Mouse (Mus musculus): ENCODE results near the gene Trub1. TPM values are rescaled to one million over a fixed set of nuclear protein-coding genes. Genes with fewer than 3 reads are reported as not detected.

The Trub1 gene
- polyA plus RNA-seq, 1 experiment from 2014 or later = 12.4 TPM

- Histone ChIP-seq H3K4me1 (replicated peaks) (peaks cover 31% of the 10 kb centered on the region), H3K4me3 (no peak overlapping the region)
- WGBS = 88% methylated on average over 15 of the region's 15 CpGs
Measured at GRCm38 (mm10) chr19:57472169-57472568, 19.5 kb downstream of the Trub1 start.

GRCm38 (mm10) chr19:57473301-57473700, 20.6 kb downstream of the Trub1 start:
- Histone ChIP-seq H3K4me2 (peak overlapping the region; percentile 34), H3K27ac (ENCODE audit: poor library complexity, severe bottlenecking) (no peak overlapping the region)
- peak; percentile 33; the same call in 1 of the 2 replicates for ATAC-seq (ENCODE audit: insufficient number of reproducible peaks, low FRiP score)

More at GRCm38 (mm10) chr19:57472169-57472568, 19.5 kb downstream of the Trub1 start:
- 0 out of 2 replicates have a peak, but pooled peaks cover 8% of the 10 kb centered on the region for H3K9me3 ChIP-seq (replicated peaks)
- no peak overlapping the region for H3K9ac ChIP-seq
- 0 out of 2 replicates have a peak, but pooled peaks cover 4% of the 10 kb centered on the region for H3K27me3 ChIP-seq (replicated peaks)
- ATAC-seq (ENCODE audit: insufficient number of reproducible peaks, low FRiP score) = no peak
- no peak overlapping the region for H3K27ac ChIP-seq (ENCODE audit: poor library complexity, severe bottlenecking)
- no peak overlapping the region for H3K4me2 ChIP-seq
- peaks cover 21% of the 10 kb centered on the region for H3K36me3 ChIP-seq

GRCm38 (mm10) chr19:57475298-57475697, 22.6 kb downstream of the Trub1 start:
- H3K4me1 ChIP-seq (replicated peaks) = peaks cover 35% of the 10 kb centered on the region
- ATAC-seq (ENCODE audit: insufficient number of reproducible peaks, low FRiP score) = no peak
- peaks cover 3% of the 10 kb centered on the region; the same call in 1 of the 2 replicates for H3K36me3 ChIP-seq
- 24% methylated on average over 4 of the region's 4 CpGs for WGBS
- H3K4me2 ChIP-seq = no peak overlapping the region
- no peak overlapping the region for H3K9ac ChIP-seq
- H3K27ac ChIP-seq (ENCODE audit: poor library complexity, severe bottlenecking) = no peak overlapping the region
- H3K9me3 ChIP-seq (replicated peaks) = no peaks in the 10 kb centered on the region
- H3K4me3 ChIP-seq = no peak overlapping the region
- H3K27me3 ChIP-seq (replicated peaks) = 0 out of 2 replicates have a peak, but pooled peaks cover 4% of the 10 kb centered on the region

More at GRCm38 (mm10) chr19:57473301-57473700, 20.6 kb downstream of the Trub1 start:
- 43% methylated on average over 16 of the region's 16 CpGs for WGBS
- 0 out of 2 replicates have a peak, but pooled peaks cover 8% of the 10 kb centered on the region for H3K9me3 ChIP-seq (replicated peaks)
- no peak overlapping the region for H3K9ac ChIP-seq
- H3K27me3 ChIP-seq (replicated peaks) = 0 out of 2 replicates have a peak, but pooled peaks cover 4% of the 10 kb centered on the region
- H3K36me3 ChIP-seq = peaks cover 18% of the 10 kb centered on the region
- H3K4me1 ChIP-seq (replicated peaks) = peaks cover 35% of the 10 kb centered on the region
- no peak overlapping the region for H3K4me3 ChIP-seq

GRCm38 (mm10) chr19:57477310-57477709, 24.6 kb downstream of the Trub1 start:
- WGBS = 45% methylated on average over 8 of the region's 8 CpGs
- H3K36me3 ChIP-seq = peaks cover 3% of the 10 kb centered on the region; the same call in 1 of the 2 replicates
- H3K4me1 ChIP-seq (replicated peaks) = peaks cover 35% of the 10 kb centered on the region
- no peaks in the 10 kb centered on the region for H3K9me3 ChIP-seq (replicated peaks)
- no peak overlapping the region for H3K4me3 ChIP-seq
- no peak overlapping the region for H3K4me2 ChIP-seq
- H3K27me3 ChIP-seq (replicated peaks) = 0 out of 2 replicates have a peak, but pooled peaks cover 4% of the 10 kb centered on the region
- ATAC-seq (ENCODE audit: insufficient number of reproducible peaks, low FRiP score) = no peak
- H3K27ac ChIP-seq (ENCODE audit: poor library complexity, severe bottlenecking) = no peak overlapping the region
- no peak overlapping the region for H3K9ac ChIP-seq

- WGBS = 80% methylated on average over 11 of the region's 11 CpGs
Measured at GRCm38 (mm10) chr19:57478056-57478455, 25.3 kb downstream of the Trub1 start.

GRCm38 (mm10) chr19:57479886-57480655, 27.4 kb downstream of the Trub1 start:
- Histone ChIP-seq H3K36me3 (peaks cover 13% of the 10 kb centered on the region), H3K27ac (ENCODE audit: poor library complexity, severe bottlenecking) (no peak overlapping the region), H3K9me3 (replicated peaks) (0 out of 2 replicates have a peak, but pooled peaks cover 8% of the 10 kb centered on the region), H3K4me1 (replicated peaks) (peaks cover 18% of the 10 kb centered on the region), H3K4me2 (no peak overlapping the region), H3K4me3 (no peak overlapping the region), H3K27me3 (replicated peaks) (0 out of 2 replicates have a peak, but pooled peaks cover 4% of the 10 kb centered on the region), H3K9ac (no peak overlapping the region)
- no peak for ATAC-seq (ENCODE audit: insufficient number of reproducible peaks, low FRiP score)
- WGBS = 77% methylated on average over 8 of the region's 8 CpGs

More at GRCm38 (mm10) chr19:57478056-57478455, 25.3 kb downstream of the Trub1 start:
- H3K27me3 ChIP-seq (replicated peaks) = 0 out of 2 replicates have a peak, but pooled peaks cover 4% of the 10 kb centered on the region
- H3K36me3 ChIP-seq = peaks cover 3% of the 10 kb centered on the region; the same call in 1 of the 2 replicates
- H3K4me3 ChIP-seq = no peak overlapping the region
- no peak overlapping the region for H3K4me2 ChIP-seq
- no peak overlapping the region for H3K27ac ChIP-seq (ENCODE audit: poor library complexity, severe bottlenecking)
- no peak overlapping the region for H3K9ac ChIP-seq
- no peak for ATAC-seq (ENCODE audit: insufficient number of reproducible peaks, low FRiP score)
- peaks cover 28% of the 10 kb centered on the region for H3K4me1 ChIP-seq (replicated peaks)
- no peaks in the 10 kb centered on the region for H3K9me3 ChIP-seq (replicated peaks)

GRCm38 (mm10) chr19:57481743-57482259, 29.1 kb downstream of the Trub1 start:
- no peaks in the 10 kb centered on the region for H3K27me3 ChIP-seq (replicated peaks)
- WGBS = 91% methylated on average over 6 of the region's 6 CpGs
- H3K4me3 ChIP-seq = no peak overlapping the region
- no peak overlapping the region for H3K27ac ChIP-seq (ENCODE audit: poor library complexity, severe bottlenecking)
- H3K4me1 ChIP-seq (replicated peaks) = peaks cover 5% of the 10 kb centered on the region; the same call in 1 of the 2 replicates
- H3K36me3 ChIP-seq = peaks cover 19% of the 10 kb centered on the region
- no peak overlapping the region for H3K9ac ChIP-seq
- peak; percentile 55 for ATAC-seq (ENCODE audit: insufficient number of reproducible peaks, low FRiP score)
- H3K4me2 ChIP-seq = no peak overlapping the region
- H3K9me3 ChIP-seq (replicated peaks) = 0 out of 2 replicates have a peak, but pooled peaks cover 8% of the 10 kb centered on the region

- H3K4me1 ChIP-seq (replicated peaks) = no peaks in the 10 kb centered on the region
- H3K4me3 ChIP-seq = no peak overlapping the region
- H3K36me3 ChIP-seq = peaks cover 25% of the 10 kb centered on the region
- no peak; the same call in 1 of the 2 replicates for ATAC-seq (ENCODE audit: insufficient number of reproducible peaks, low FRiP score)
- no peaks in the 10 kb centered on the region for H3K27me3 ChIP-seq (replicated peaks)
- no peak overlapping the region for H3K4me2 ChIP-seq
- H3K9ac ChIP-seq = no peak overlapping the region
- 0 out of 2 replicates have a peak, but pooled peaks cover 8% of the 10 kb centered on the region for H3K9me3 ChIP-seq (replicated peaks)
- H3K27ac ChIP-seq (ENCODE audit: poor library complexity, severe bottlenecking) = no peak overlapping the region
- WGBS = 74% methylated on average over 8 of the region's 8 CpGs
Measured at GRCm38 (mm10) chr19:57482815-57483214, 30.1 kb downstream of the Trub1 start.

GRCm38 (mm10) chr19:57487051-57487658, 34.4 kb downstream of the Trub1 start:
- H3K4me2 ChIP-seq = no peak overlapping the region
- H3K27me3 ChIP-seq (replicated peaks) = no peaks in the 10 kb centered on the region

GRCm38 (mm10) chr19:57489527-57489926, 36.8 kb downstream of the Trub1 start:
- Histone ChIP-seq H3K9ac (no peak overlapping the region), H3K9me3 (replicated peaks) (no peaks in the 10 kb centered on the region)
- WGBS = 81% methylated on average over 7 of the region's 7 CpGs

More at GRCm38 (mm10) chr19:57487051-57487658, 34.4 kb downstream of the Trub1 start:
- H3K4me3 ChIP-seq = no peak overlapping the region
- H3K9ac ChIP-seq = no peak overlapping the region
- 83% methylated on average over 13 of the region's 13 CpGs for WGBS
- ATAC-seq (ENCODE audit: insufficient number of reproducible peaks, low FRiP score) = no peak
- no peak overlapping the region for H3K27ac ChIP-seq (ENCODE audit: poor library complexity, severe bottlenecking)
- peaks cover 25% of the 10 kb centered on the region for H3K36me3 ChIP-seq
- H3K4me1 ChIP-seq (replicated peaks) = no peaks in the 10 kb centered on the region
- 0 out of 2 replicates have a peak, but pooled peaks cover 8% of the 10 kb centered on the region for H3K9me3 ChIP-seq (replicated peaks)

More at GRCm38 (mm10) chr19:57489527-57489926, 36.8 kb downstream of the Trub1 start:
- H3K36me3 ChIP-seq = peaks cover 20% of the 10 kb centered on the region
- no peak overlapping the region for H3K4me3 ChIP-seq
- no peak overlapping the region for H3K4me2 ChIP-seq
- ATAC-seq (ENCODE audit: insufficient number of reproducible peaks, low FRiP score) = no peak
- no peaks in the 10 kb centered on the region for H3K4me1 ChIP-seq (replicated peaks)
- no peak overlapping the region for H3K27ac ChIP-seq (ENCODE audit: poor library complexity, severe bottlenecking)
- no peaks in the 10 kb centered on the region for H3K27me3 ChIP-seq (replicated peaks)
